Mouse (Mus musculus) hindbrain, postnatal 0 days (tissue): ENCODE results near the gene Fcgr2b. TPM values are rescaled to one million over a fixed set of nuclear protein-coding genes. Genes with fewer than 3 reads are reported as not detected.

Experiments
- ATAC-seq: fragments of 200-750 bp; cut with Nextera tagmentation; 2 replicates; pipeline ENCODE4 v1.8.0; 2017; ENCODE audit warnings: mild to moderate bottlenecking, moderate TSS enrichment, moderate library complexity
- DNase-seq: peaks from one replicate; pipeline ENCODE4 v3.0.0-alpha.2; 2015; ENCODE audit warnings: low spot score
- H3K27ac ChIP-seq: fragments of 300-500 bp; sonication (generic); 2 replicates; pipeline ENCODE4 v1.5.1; 2014; ENCODE audit warnings: mild to moderate bottlenecking
- H3K27me3 ChIP-seq: fragments of 300-500 bp; sonication (generic); 2 replicates; pipeline ENCODE4 v1.6.1; 2014; ENCODE audit warnings: low read length, mixed read lengths; ENCODE audit not compliant: insufficient read depth
- H3K36me3 ChIP-seq: fragments of 300-500 bp; sonication (generic); 2 replicates; pipeline ENCODE4 v1.6.1; 2014; ENCODE audit warnings: low read length, mixed read lengths; ENCODE audit not compliant: insufficient read depth
- H3K4me1 ChIP-seq: fragments of 300-500 bp; sonication (generic); 2 replicates; pipeline ENCODE4 v1.6.1; 2014; ENCODE audit warnings: antibody characterized with exemption, low read length, mixed read lengths; ENCODE audit not compliant: insufficient read depth
- H3K4me2 ChIP-seq: fragments of 300-500 bp; sonication (generic); 2 replicates; pipeline ENCODE4 v1.6.1; 2014; ENCODE audit warnings: low read depth, mild to moderate bottlenecking, low read length, moderate library complexity, mixed read lengths
- H3K4me3 ChIP-seq: fragments of 300-500 bp; sonication (generic); 2 replicates; pipeline ENCODE4 v1.5.1; 2014; ENCODE audit warnings: low read length
- H3K9ac ChIP-seq: fragments of 300-500 bp; sonication (generic); replicated peaks from 2 replicates; pipeline ENCODE4 v1.6.1; 2014; ENCODE audit warnings: mild to moderate bottlenecking, low read length, moderate library complexity, mixed read lengths
- H3K9me3 ChIP-seq: fragments of 300-500 bp; sonication (generic); 2 replicates; pipeline ENCODE4 v1.6.1; 2016; ENCODE audit warnings: low read length, mixed read lengths
- CTCF ChIP-seq: IDR thresholded peaks from 2 replicates; pipeline ENCODE4 v1.5.1; 2016; ENCODE audit warnings: antibody characterized with exemption, control low read depth, low read depth
- WGBS: fragments of 180-500 bp; shearing (Covaris S2); extraction: QIAGEN DNeasy Blood & Tissue Kit; methylation state at CpG from one replicate; pipeline ENCODE4 v1.1.7; 2014; 5-methylcytosine and 5-hydroxymethylcytosine counted together
- polyA plus RNA-seq: library from polyadenylated mRNA; unstranded; fragments of >200 nt; fragmentation: Nextera tagmentation; extraction: Ambion mirVana; gene quantifications from 2 replicates; pipeline ENCODE4 v1.2.1, GENCODE M21; 2015
- total RNA-seq: library from RNA; depleted of rRNA; stranded (reverse); fragments of >200 nt; gene quantifications from 2 replicates; pipeline ENCODE4 v1.2.3, GENCODE M21; 2014

Fcgr2b gene
- total and polyA plus RNA-seq, 2 experiments from 2014 or later, result 3.6 to 5.3 TPM

DNA sequence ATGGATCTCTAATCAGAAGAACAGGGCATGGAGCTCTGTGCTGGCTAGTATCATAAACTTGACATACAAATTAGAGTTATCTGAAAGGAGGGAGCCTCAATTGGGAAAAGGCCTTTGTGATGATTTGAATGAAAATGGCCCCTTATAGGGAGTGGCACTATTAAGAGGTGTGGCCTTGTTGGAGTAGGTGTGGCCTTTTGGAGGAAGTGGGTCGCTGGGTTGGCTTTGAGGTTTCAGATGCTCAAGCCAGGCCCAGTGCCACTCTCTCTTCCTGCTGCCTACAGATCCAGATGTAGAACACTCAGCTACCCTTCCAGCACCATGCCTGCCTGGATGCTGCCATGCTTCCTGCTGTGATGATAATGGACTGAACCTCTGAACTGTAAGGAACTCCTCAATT lies 7.8 kb downstream of the Fcgr2b start:
- 65% methylated on average over 1 of the region's 1 CpGs for WGBS
- no peaks in the 10 kb centered on the region for H3K36me3 ChIP-seq
- no peak overlapping the region for H3K9ac ChIP-seq
- H3K27ac ChIP-seq, result no peak overlapping the region
- H3K4me1 ChIP-seq, result no peaks in the 10 kb centered on the region
- H3K27me3 ChIP-seq, result no peaks in the 10 kb centered on the region
- ATAC-seq (no peak), DNase-seq (no peak)
- no peak overlapping the region for H3K4me3 ChIP-seq
- no peak overlapping the region for H3K4me2 ChIP-seq
- no peak for TF ChIP-seq CTCF
- no peaks in the 10 kb centered on the region for H3K9me3 ChIP-seq

DNA sequence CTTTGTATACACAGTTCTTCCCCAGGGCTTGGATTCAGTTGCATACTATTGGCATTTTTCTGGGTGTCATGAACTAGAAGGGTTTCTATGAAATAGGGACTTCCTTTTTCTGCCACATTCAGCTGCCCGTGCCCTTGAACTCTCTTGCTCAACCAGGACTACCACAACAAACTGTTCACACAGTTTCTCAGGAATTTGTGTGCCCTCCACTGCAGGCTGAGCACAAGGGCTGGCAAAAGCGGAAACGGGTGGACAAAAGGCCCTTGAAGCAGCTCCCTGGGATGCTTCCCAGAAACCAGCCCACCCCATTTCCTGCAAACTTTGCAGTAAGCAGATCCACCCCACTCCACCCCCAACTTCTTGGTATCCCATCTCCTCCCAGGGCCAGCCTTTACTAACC lies 8.8 kb downstream of the Fcgr2b start:
- Histone ChIP-seq H3K27ac (no peak overlapping the region), H3K9me3 (no peaks in the 10 kb centered on the region), H3K9ac (no peak overlapping the region), H3K36me3 (no peaks in the 10 kb centered on the region), H3K4me2 (no peak overlapping the region), H3K4me1 (no peaks in the 10 kb centered on the region), H3K4me3 (no peak overlapping the region), H3K27me3 (no peaks in the 10 kb centered on the region)
- WGBS, result 71% methylated on average over 3 of the region's 3 CpGs
- TF ChIP-seq CTCF, result no peak
- ATAC-seq (no peak), DNase-seq (no peak)

DNA sequence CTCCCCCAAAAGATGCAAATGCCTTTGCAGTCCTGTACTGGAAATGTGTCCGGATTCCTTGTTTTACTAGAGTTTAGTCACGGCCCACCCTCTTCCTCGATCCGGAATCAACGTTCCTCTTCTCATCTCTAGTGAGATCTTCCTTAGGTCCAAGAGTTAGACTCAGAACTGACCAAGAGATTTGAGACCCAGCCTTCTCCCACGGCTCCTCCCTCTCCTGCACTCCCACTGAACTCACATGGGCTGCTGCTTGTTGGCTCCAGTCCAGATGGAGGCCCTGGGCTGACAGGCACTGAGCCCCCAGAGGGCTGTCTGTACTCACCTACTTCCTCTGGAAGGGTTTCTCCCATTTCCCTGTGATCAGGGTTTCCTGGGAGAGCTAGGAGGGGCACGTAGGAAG lies 13.3 kb downstream of the Fcgr2b start:
- ATAC-seq (no peak), DNase-seq (no peak)
- Histone ChIP-seq H3K4me1 (no peaks in the 10 kb centered on the region), H3K27ac (no peak overlapping the region), H3K9me3 (no peaks in the 10 kb centered on the region), H3K4me2 (no peak overlapping the region), H3K9ac (no peak overlapping the region), H3K27me3 (no peaks in the 10 kb centered on the region), H3K36me3 (no peaks in the 10 kb centered on the region), H3K4me3 (no peak overlapping the region)
- no peak for TF ChIP-seq CTCF
- 74% methylated on average over 7 of the region's 7 CpGs for WGBS

DNA sequence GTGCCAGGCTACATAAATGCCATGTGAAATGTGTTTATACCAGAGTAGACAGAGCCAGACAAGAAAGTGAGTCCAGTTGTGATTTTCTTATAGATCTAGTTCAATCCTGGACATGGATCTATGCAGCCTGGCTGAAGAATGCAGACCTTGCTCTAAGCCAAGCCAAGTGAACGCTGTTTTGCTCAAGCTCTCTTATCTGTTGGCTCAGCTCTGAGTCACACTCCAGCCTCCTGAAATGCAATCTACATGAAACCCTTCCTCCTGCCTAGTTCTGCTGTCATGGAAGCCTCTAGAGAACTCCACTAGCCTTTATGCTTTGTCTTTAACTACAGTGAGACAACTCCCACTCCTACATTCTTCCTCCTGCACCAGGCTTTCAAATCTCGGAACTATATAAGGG lies 14.0 kb downstream of the Fcgr2b start:
- H3K9me3 ChIP-seq, result no peaks in the 10 kb centered on the region
- TF ChIP-seq CTCF, result no peak
- DNase-seq (no peak), ATAC-seq (no peak)
- H3K27me3 ChIP-seq, result no peaks in the 10 kb centered on the region
- H3K9ac ChIP-seq, result no peak overlapping the region
- H3K4me2 ChIP-seq, result no peak overlapping the region
- 79% methylated on average over 2 of the region's 2 CpGs for WGBS
- no peaks in the 10 kb centered on the region for H3K36me3 ChIP-seq
- H3K4me1 ChIP-seq, result no peaks in the 10 kb centered on the region
- H3K4me3 ChIP-seq, result no peak overlapping the region
- no peak overlapping the region for H3K27ac ChIP-seq

DNA sequence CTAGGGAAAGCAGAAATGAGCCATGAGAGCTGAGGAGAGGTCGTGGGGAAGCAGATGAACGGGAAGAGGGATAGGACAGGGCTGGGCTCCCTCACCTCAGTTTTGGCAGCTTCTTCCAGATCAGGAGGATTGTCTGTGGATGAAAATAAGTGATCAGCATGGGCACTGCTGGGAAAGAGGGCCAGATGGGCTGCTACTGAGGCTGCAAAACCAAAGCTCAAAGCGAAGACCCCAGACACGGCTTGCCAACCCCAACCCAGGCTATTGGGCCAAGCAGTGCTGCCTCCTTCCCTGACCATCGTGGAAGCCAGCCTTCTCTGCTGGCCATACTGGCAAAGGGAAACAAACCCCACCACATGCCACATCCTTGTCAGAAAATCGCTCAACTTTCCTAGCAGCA lies 15.2 kb downstream of the Fcgr2b start:
- 72% methylated on average over 6 of the region's 6 CpGs for WGBS
- Histone ChIP-seq H3K36me3 (no peaks in the 10 kb centered on the region), H3K4me1 (no peaks in the 10 kb centered on the region), H3K4me3 (no peak overlapping the region), H3K4me2 (no peak overlapping the region), H3K9ac (no peak overlapping the region), H3K9me3 (no peaks in the 10 kb centered on the region), H3K27me3 (no peaks in the 10 kb centered on the region), H3K27ac (no peak overlapping the region)
- no peak for TF ChIP-seq CTCF
- ATAC-seq (no peak), DNase-seq (no peak)

DNA sequence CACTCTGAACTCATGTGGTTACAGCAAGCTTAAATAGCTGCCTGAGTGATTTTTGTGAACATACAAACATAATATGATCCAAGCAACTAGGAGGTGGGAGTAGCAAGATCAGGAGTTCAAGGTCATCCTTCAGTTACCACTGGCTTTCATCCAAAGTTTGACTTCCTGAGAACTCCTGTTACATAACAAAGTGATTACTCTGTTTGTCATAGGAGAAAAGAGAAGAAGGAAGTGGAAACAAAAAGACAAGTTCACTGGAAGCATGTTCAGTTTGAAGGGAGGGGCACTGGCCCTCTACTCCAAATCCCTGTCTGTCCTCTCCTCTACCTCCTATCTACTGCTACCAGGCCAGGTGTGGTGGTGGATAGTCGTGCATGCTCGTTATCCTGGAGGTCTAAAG lies 16.6 kb downstream of the Fcgr2b start:
- Histone ChIP-seq H3K36me3 (no peaks in the 10 kb centered on the region), H3K4me1 (no peaks in the 10 kb centered on the region), H3K27ac (no peak overlapping the region), H3K4me2 (no peak overlapping the region), H3K9ac (no peak overlapping the region), H3K9me3 (no peaks in the 10 kb centered on the region), H3K27me3 (no peaks in the 10 kb centered on the region), H3K4me3 (no peak overlapping the region)
- DNase-seq (no peak), ATAC-seq (no peak)
- WGBS, result 85% methylated on average over 2 of the region's 2 CpGs
- no peak for TF ChIP-seq CTCF

DNA sequence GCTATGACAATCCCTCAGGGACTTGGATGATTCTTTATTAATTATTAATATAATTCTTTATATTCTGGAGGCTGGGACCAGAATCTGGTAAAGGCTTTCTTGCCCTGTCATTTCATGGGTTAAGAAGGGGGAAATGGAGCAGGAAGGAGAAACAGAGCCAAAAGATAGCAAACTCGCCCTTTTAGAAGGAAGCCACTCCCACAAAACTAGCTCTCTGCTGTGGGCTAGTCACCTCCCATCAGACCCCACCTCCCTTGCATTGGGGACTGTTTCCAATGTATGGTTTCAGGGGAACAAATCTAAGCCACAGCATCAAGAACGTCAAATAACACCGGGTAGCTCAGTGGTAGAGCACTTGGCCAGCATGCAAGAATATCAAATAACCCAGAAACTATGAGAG lies 18.1 kb downstream of the Fcgr2b start:
- H3K36me3 ChIP-seq, result no peaks in the 10 kb centered on the region
- H3K27ac ChIP-seq, result no peak overlapping the region
- H3K4me2 ChIP-seq, result no peak overlapping the region
- no peak for ATAC-seq
- no peak overlapping the region for H3K9ac ChIP-seq
- DNase-seq, result no peak
- no peak overlapping the region for H3K4me3 ChIP-seq
- H3K9me3 ChIP-seq, result no peaks in the 10 kb centered on the region
- no peaks in the 10 kb centered on the region for H3K27me3 ChIP-seq
- TF ChIP-seq CTCF, result no peak
- no peaks in the 10 kb centered on the region for H3K4me1 ChIP-seq
- 65% methylated on average over 3 of the region's 3 CpGs for WGBS
